Mouse (Mus musculus): ENCODE results near the gene St7l. TPM values are rescaled to one million over a fixed set of nuclear protein-coding genes. Genes with fewer than 3 reads are reported as not detected.
A peak's percentile ranks its signal among the peaks of the same experiment; 100 is the strongest.

The St7l gene
- polyA plus RNA-seq, 1 experiment from 2014 or later: 29.9 TPM

GRCm38 (mm10) chr3:104822413-104822812 lies 41.4 kb upstream of the St7l start:
- Histone ChIP-seq H3K4me2 (ENCODE audit: low read length) (no peak overlapping the region), H3K4me1 (ENCODE audit: control insufficient read depth, insufficient read depth, low read depth, low read length) (peaks cover 7% of the 10 kb centered on the region)

GRCm38 (mm10) chr3:104835797-104836196 lies 28.0 kb upstream of the St7l start:
- no peak for ATAC-seq
- H3K36me3 ChIP-seq (ENCODE audit: control insufficient read depth, insufficient read depth, low read length): peaks cover 13% of the 10 kb centered on the region
- H3K27ac ChIP-seq (ENCODE audit: low read depth, low read length): no peak overlapping the region
- H3K9me3 ChIP-seq (ENCODE audit: control insufficient read depth, low read length): no peaks in the 10 kb centered on the region
- no peaks in the 10 kb centered on the region for H3K27me3 ChIP-seq (replicated peaks; ENCODE audit: control insufficient read depth, insufficient read depth, low read length)
- no peak overlapping the region for H3K4me3 ChIP-seq (ENCODE audit: low read length)
- H3K4me1 ChIP-seq (ENCODE audit: control insufficient read depth, insufficient read depth, low read depth, low read length): no peaks in the 10 kb centered on the region
- 98% methylated on average over 3 of the region's 3 CpGs for WGBS
- H3K4me2 ChIP-seq (ENCODE audit: low read length): no peak overlapping the region
- no peak overlapping the region for H3K9ac ChIP-seq (ENCODE audit: low read depth, low read length)

More at GRCm38 (mm10) chr3:104822413-104822812, 41.4 kb upstream of the St7l start:
- WGBS: 86% methylated on average over 3 of the region's 3 CpGs
- Histone ChIP-seq H3K4me3 (ENCODE audit: low read length) (no peak overlapping the region), H3K9me3 (ENCODE audit: control insufficient read depth, low read length) (no peaks in the 10 kb centered on the region), H3K27ac (ENCODE audit: low read depth, low read length) (no peak overlapping the region), H3K27me3 (replicated peaks; ENCODE audit: control insufficient read depth, insufficient read depth, low read length) (no peaks in the 10 kb centered on the region), H3K36me3 (ENCODE audit: control insufficient read depth, insufficient read depth, low read length) (0 out of 2 replicates have a peak, but pooled peaks cover 4% of the 10 kb centered on the region), H3K9ac (ENCODE audit: low read depth, low read length) (no peak overlapping the region)
- no peak for ATAC-seq

- Histone ChIP-seq H3K4me2 (ENCODE audit: low read length) (no peak overlapping the region), H3K9ac (ENCODE audit: low read depth, low read length) (no peak overlapping the region), H3K36me3 (ENCODE audit: control insufficient read depth, insufficient read depth, low read length) (peaks cover 18% of the 10 kb centered on the region), H3K9me3 (ENCODE audit: control insufficient read depth, low read length) (no peaks in the 10 kb centered on the region), H3K4me3 (ENCODE audit: low read length) (no peak overlapping the region), H3K27ac (ENCODE audit: low read depth, low read length) (no peak overlapping the region), H3K4me1 (ENCODE audit: control insufficient read depth, insufficient read depth, low read depth, low read length) (no peaks in the 10 kb centered on the region), H3K27me3 (replicated peaks; ENCODE audit: control insufficient read depth, insufficient read depth, low read length) (no peaks in the 10 kb centered on the region)
- ATAC-seq: no peak
- WGBS: 97% methylated on average over 5 of the region's 5 CpGs
Measured at GRCm38 (mm10) chr3:104841049-104841448, 22.8 kb upstream of the St7l start.

GRCm38 (mm10) chr3:104846601-104847000 lies 17.2 kb upstream of the St7l start:
- H3K9ac ChIP-seq (ENCODE audit: low read depth, low read length): no peak overlapping the region
- H3K4me1 ChIP-seq (ENCODE audit: control insufficient read depth, insufficient read depth, low read depth, low read length): no peaks in the 10 kb centered on the region
- H3K4me2 ChIP-seq (ENCODE audit: low read length): no peak overlapping the region
- no peaks in the 10 kb centered on the region for H3K27me3 ChIP-seq (replicated peaks; ENCODE audit: control insufficient read depth, insufficient read depth, low read length)
- no peaks in the 10 kb centered on the region for H3K9me3 ChIP-seq (ENCODE audit: control insufficient read depth, low read length)
- WGBS: 94% methylated on average over 4 of the region's 4 CpGs
- no peak for ATAC-seq
- H3K27ac ChIP-seq (ENCODE audit: low read depth, low read length): no peak overlapping the region
- no peak overlapping the region for H3K4me3 ChIP-seq (ENCODE audit: low read length)
- peaks cover 13% of the 10 kb centered on the region for H3K36me3 ChIP-seq (ENCODE audit: control insufficient read depth, insufficient read depth, low read length)

- 100% methylated on average over 1 of the region's 1 CpGs for WGBS
- no peak overlapping the region for H3K4me3 ChIP-seq (ENCODE audit: low read length)
- no peak overlapping the region for H3K9ac ChIP-seq (ENCODE audit: low read depth, low read length)
- H3K4me2 ChIP-seq (ENCODE audit: low read length): no peak overlapping the region
- ATAC-seq: no peak
- H3K36me3 ChIP-seq (ENCODE audit: control insufficient read depth, insufficient read depth, low read length): no peaks in the 10 kb centered on the region
- no peaks in the 10 kb centered on the region for H3K9me3 ChIP-seq (ENCODE audit: control insufficient read depth, low read length)
- H3K27ac ChIP-seq (ENCODE audit: low read depth, low read length): no peak overlapping the region
- no peaks in the 10 kb centered on the region for H3K4me1 ChIP-seq (ENCODE audit: control insufficient read depth, insufficient read depth, low read depth, low read length)
- H3K27me3 ChIP-seq (replicated peaks; ENCODE audit: control insufficient read depth, insufficient read depth, low read length): no peaks in the 10 kb centered on the region
Measured at GRCm38 (mm10) chr3:104854465-104854864, 9.3 kb upstream of the St7l start.

GRCm38 (mm10) chr3:104854866-104855265 lies 8.9 kb upstream of the St7l start:
- H3K36me3 ChIP-seq (ENCODE audit: control insufficient read depth, insufficient read depth, low read length): no peaks in the 10 kb centered on the region
- no peak for ATAC-seq
- H3K9me3 ChIP-seq (ENCODE audit: control insufficient read depth, low read length): no peaks in the 10 kb centered on the region
- no peak overlapping the region for H3K27ac ChIP-seq (ENCODE audit: low read depth, low read length)
- H3K27me3 ChIP-seq (replicated peaks; ENCODE audit: control insufficient read depth, insufficient read depth, low read length): no peaks in the 10 kb centered on the region
- no peaks in the 10 kb centered on the region for H3K4me1 ChIP-seq (ENCODE audit: control insufficient read depth, insufficient read depth, low read depth, low read length)
- no peak overlapping the region for H3K4me3 ChIP-seq (ENCODE audit: low read length)
- no peak overlapping the region for H3K4me2 ChIP-seq (ENCODE audit: low read length)
- no peak overlapping the region for H3K9ac ChIP-seq (ENCODE audit: low read depth, low read length)

GRCm38 (mm10) chr3:104856106-104856505 lies 7.7 kb upstream of the St7l start:
- ATAC-seq: no peak
- H3K4me3 ChIP-seq (ENCODE audit: low read length): no peak overlapping the region

GRCm38 (mm10) chr3:104858560-104858959 lies 5.2 kb upstream of the St7l start:
- 95% methylated on average over 1 of the region's 1 CpGs for WGBS
- Histone ChIP-seq H3K36me3 (ENCODE audit: control insufficient read depth, insufficient read depth, low read length) (no peaks in the 10 kb centered on the region), H3K4me2 (ENCODE audit: low read length) (no peak overlapping the region), H3K27ac (ENCODE audit: low read depth, low read length) (no peak overlapping the region), H3K4me1 (ENCODE audit: control insufficient read depth, insufficient read depth, low read depth, low read length) (peaks cover 13% of the 10 kb centered on the region), H3K4me3 (ENCODE audit: low read length) (no peak overlapping the region), H3K9ac (ENCODE audit: low read depth, low read length) (no peak overlapping the region), H3K27me3 (replicated peaks; ENCODE audit: control insufficient read depth, insufficient read depth, low read length) (no peaks in the 10 kb centered on the region), H3K9me3 (ENCODE audit: control insufficient read depth, low read length) (no peaks in the 10 kb centered on the region)
- ATAC-seq: no peak

More at GRCm38 (mm10) chr3:104856106-104856505, 7.7 kb upstream of the St7l start:
- Histone ChIP-seq H3K27me3 (replicated peaks; ENCODE audit: control insufficient read depth, insufficient read depth, low read length) (no peaks in the 10 kb centered on the region), H3K27ac (ENCODE audit: low read depth, low read length) (no peak overlapping the region), H3K4me2 (ENCODE audit: low read length) (no peak overlapping the region), H3K4me1 (ENCODE audit: control insufficient read depth, insufficient read depth, low read depth, low read length) (peaks cover 2% of the 10 kb centered on the region), H3K9me3 (ENCODE audit: control insufficient read depth, low read length) (no peaks in the 10 kb centered on the region), H3K9ac (ENCODE audit: low read depth, low read length) (no peak overlapping the region), H3K36me3 (ENCODE audit: control insufficient read depth, insufficient read depth, low read length) (no peaks in the 10 kb centered on the region)
- 83% methylated on average over 1 of the region's 1 CpGs for WGBS

- H3K36me3 ChIP-seq (ENCODE audit: control insufficient read depth, insufficient read depth, low read length): no peaks in the 10 kb centered on the region
- peak; percentile 93 for ATAC-seq
- WGBS: under 1% methylated on average over 48 of the region's 48 CpGs
Measured at GRCm38 (mm10) chr3:104864651-104865340, 991 bp downstream of the St7l start.

More at GRCm38 (mm10) chr3:104864651-104865340, 991 bp downstream of the St7l start:
- Histone ChIP-seq H3K4me2 (ENCODE audit: low read length) (peak overlapping the region; percentile 64), H3K4me3 (ENCODE audit: low read length) (peak overlapping the region; percentile 91), H3K9me3 (ENCODE audit: control insufficient read depth, low read length) (no peaks in the 10 kb centered on the region), H3K27ac (ENCODE audit: low read depth, low read length) (peak overlapping the region; percentile 97), H3K27me3 (replicated peaks; ENCODE audit: control insufficient read depth, insufficient read depth, low read length) (no peaks in the 10 kb centered on the region), H3K9ac (ENCODE audit: low read depth, low read length) (peak overlapping the region; percentile 93), H3K4me1 (ENCODE audit: control insufficient read depth, insufficient read depth, low read depth, low read length) (peaks cover 22% of the 10 kb centered on the region)
